Mouse (Mus musculus): ENCODE measurements around the gene Ccdc69.

GRCm38 (mm10) chr11:55126663-55127062, 48.7 kb upstream of the Ccdc69 start:
- TF ChIP-seq POLR2A (IDR thresholded peaks at IDR 0.05; ENCODE audit: low read depth, low read length): no peak
- no peak for TF ChIP-seq CTCF (conservative IDR thresholded peaks at IDR 0.05; ENCODE audit: insufficient read depth, insufficient read length, low read depth, low read length)

All from kidney, adult 2 months (tissue).